Mouse (Mus musculus) intestine, embryonic 14.5 days (tissue): ENCODE measurements around the gene Mup18. TPM values are rescaled to one million over a fixed set of nuclear protein-coding genes. Genes with fewer than 3 reads are reported as not detected.
"Not testable (repeated sequence)": the region's sequence is repeated elsewhere in the genome, so short reads cannot be mapped to it uniquely, and the experiment has no call there.

ENCODE experiments used
- ATAC-seq: fragments of 200-750 bp; cut with Nextera tagmentation; replicated peaks from 2 replicates; pipeline ENCODE4 v1.8.0; 2017; ENCODE audit warnings: low read depth, moderate number of reproducible peaks, moderate TSS enrichment, moderate library complexity; ENCODE audit not compliant: low FRiP score, low TSS enrichment
- DNase-seq: peaks from one replicate; pipeline ENCODE4 v3.0.0-alpha.2; 2018; ENCODE audit warnings: low spot score
- H3K27ac ChIP-seq: fragments of 300-500 bp; sonication (generic); 2 replicates; pipeline ENCODE4 v1.5.1; 2014; ENCODE audit warnings: low read depth, mild to moderate bottlenecking, control low read depth
- H3K27me3 ChIP-seq: fragments of 300-500 bp; sonication (generic); replicated peaks from 2 replicates; pipeline ENCODE4 v1.6.1; 2014; ENCODE audit warnings: low read length, control low read depth; ENCODE audit not compliant: control insufficient read depth, insufficient read depth
- H3K36me3 ChIP-seq: fragments of 300-500 bp; sonication (generic); 2 replicates; pipeline ENCODE4 v1.6.1; 2014; ENCODE audit warnings: low read length, control low read depth; ENCODE audit not compliant: control insufficient read depth, insufficient read depth
- H3K4me1 ChIP-seq: fragments of 300-500 bp; sonication (generic); replicated peaks from 2 replicates; pipeline ENCODE4 v1.6.1; 2014; ENCODE audit warnings: low read length, control low read depth, mixed read lengths; ENCODE audit not compliant: control insufficient read depth, insufficient read depth
- H3K4me2 ChIP-seq: fragments of 300-500 bp; sonication (generic); 2 replicates; pipeline ENCODE4 v1.6.1; 2014; ENCODE audit warnings: low read length
- H3K4me3 ChIP-seq: fragments of 300-500 bp; sonication (generic); 2 replicates; pipeline ENCODE4 v1.5.1; 2014; ENCODE audit warnings: low read depth, low read length, control low read depth, mixed read lengths
- H3K9ac ChIP-seq: fragments of 300-500 bp; sonication (generic); 2 replicates; pipeline ENCODE4 v1.6.1; 2014; ENCODE audit warnings: mild to moderate bottlenecking, low read length
- H3K9me3 ChIP-seq: fragments of 300-500 bp; sonication (generic); 2 replicates; pipeline ENCODE4 v1.6.1; 2016; ENCODE audit warnings: low read length, control low read depth; ENCODE audit not compliant: control insufficient read depth
- WGBS: fragments of 180-500 bp; shearing (Covaris S2); extraction: QIAGEN DNeasy Blood & Tissue Kit; methylation state at CpG from one replicate; pipeline ENCODE4 v1.1.7; 2014; 5-methylcytosine and 5-hydroxymethylcytosine counted together
- polyA plus RNA-seq: library from polyadenylated mRNA; unstranded; fragments of >200 nt; fragmentation: Nextera tagmentation; extraction: Ambion mirVana; gene quantifications from 2 replicates; pipeline ENCODE4 v1.2.1, GENCODE M21; 2014

Mup18 gene
- polyA plus RNA-seq = not detected in 2 replicates

- H3K4me3 ChIP-seq, ATAC-seq, H3K27me3 ChIP-seq, H3K4me1 ChIP-seq, H3K36me3 ChIP-seq, H3K27ac ChIP-seq, H3K9ac ChIP-seq, H3K4me2 ChIP-seq, H3K9me3 ChIP-seq, DNase-seq: not testable (repeated sequence)
- 72% methylated on average over 2 of the region's 2 CpGs for WGBS
These were observed at the start of gene Mup18 for GRCm38 (mm10) chr4:61674036-61674435. Mup18 (minus strand) TSS chr4:61674136.

- H3K36me3 ChIP-seq, H3K27ac ChIP-seq, H3K4me1 ChIP-seq, H3K27me3 ChIP-seq, H3K9me3 ChIP-seq, H3K4me2 ChIP-seq, DNase-seq, H3K9ac ChIP-seq, ATAC-seq, H3K4me3 ChIP-seq: not testable (repeated sequence)
- WGBS = 85% methylated on average over 4 of the region's 6 CpGs
These were observed 40.4 kb upstream of the Mup18 start for GRCm38 (mm10) chr4:61714296-61714695.

Other genes with a start within 250 kb of the Mup18 start
- gene Mup15, start 234.4 kb downstream of the Mup18 start, polyA plus RNA-seq = not detected in 2 replicates
- not detected in 2 replicates for gene Mup16, start 154.6 kb downstream of the Mup18 start, polyA plus RNA-seq
- gene Mup17, start 78.3 kb downstream of the Mup18 start, polyA plus RNA-seq = not detected in 2 replicates
- gene Mup19, start 108.1 kb upstream of the Mup18 start, polyA plus RNA-seq = not detected in 2 replicates
- not detected in 2 replicates for gene Mup5, start 161.1 kb upstream of the Mup18 start, polyA plus RNA-seq